Mouse (Mus musculus): ENCODE measurements around the gene Tsnaxip1.

DNA sequence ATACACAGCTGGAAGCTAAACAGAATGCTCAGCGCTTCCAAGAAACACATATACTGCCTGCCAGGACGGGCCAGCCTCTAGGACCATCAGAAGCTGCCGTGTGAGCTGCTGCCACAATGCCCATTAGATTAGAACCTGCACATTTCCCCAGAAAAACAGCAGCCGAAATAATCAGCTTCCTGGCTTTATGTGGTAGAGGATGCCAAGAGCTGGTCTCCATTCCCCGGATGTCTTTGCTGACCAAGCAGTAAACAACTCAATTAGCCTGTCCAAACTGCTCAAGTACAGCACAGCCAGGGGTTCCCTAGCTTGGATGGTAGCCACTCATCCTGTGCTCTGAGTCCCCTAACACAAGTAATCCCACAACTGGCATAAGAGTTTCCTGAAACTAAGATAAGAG lies 19.8 kb upstream of the Tsnaxip1 start:
- TF ChIP-seq CTCF (IDR thresholded peaks at IDR 0.05; ENCODE audit: control insufficient read depth, insufficient read depth, insufficient read length) = no peak
- TF ChIP-seq CEBPB (IDR thresholded peaks at IDR 0.05; ENCODE audit: low read depth) = no peak
